12 mouse cellular contexts compared by ENCODE assay signal in genomic region chr2:10755375-10755774, GRCm38 (mm10).
DNase-seq lines count a peak whose midpoint lies in the region; ATAC-seq and TF ChIP-seq lines count a peak whose summit lies in the region.
"Had no signal": no experiment of that assay in that cellular context is flagged by ENCODE, and none has a peak within 500 bp of the region (broad histone marks: within the 10 kb centered on the region; RNA-seq: fewer than 3 reads in every experiment).

No protein-coding gene starts in this region.

- H3K27ac ChIP-seq in left cerebral cortex, adult 2 months, result 0 out of 2 replicates have a peak overlapping the region, but pooled peaks have one; percentile 5
- H3K27ac ChIP-seq: midbrain, embryonic 12.5 days had no signal

- no peak for DNase-seq in frontal cortex, postnatal 25 days (ENCODE audit: low spot score in 2 of 2)
- peak; percentile 1 to 4 for DNase-seq in lung, adult 18-20 months
- DNase-seq in lung, adult 2 months, result no peak
- no peak for DNase-seq in left cerebral cortex, adult 2 months (ENCODE audit: extremely low spot score in 1 of 2, low spot score in 2 of 2)
- peak; percentile 69 to 78 for DNase-seq in right cerebral cortex, postnatal 10 days (ENCODE audit: low spot score in 2 of 2)
- DNase-seq in spleen, postnatal 36 days (ENCODE audit: low spot score in 2 of 2), result no peak
- DNase-seq in ovary, postnatal 14 days (ENCODE audit: low spot score), result no peak
- DNase-seq: cerebellum, adult 8-10 months; kidney, postnatal 36 days had no signal

- H3K4me3 ChIP-seq in lung, adult 2 months (replicated peaks; ENCODE audit: extremely low read depth, low read depth, low read length), result no peak overlapping the region
- no peak overlapping the region for H3K4me3 ChIP-seq in left cerebral cortex, adult 2 months
- H3K4me3 ChIP-seq: midbrain, embryonic 12.5 days had no signal

- no peak for TF ChIP-seq POLR2A in lung, adult 2 months (IDR thresholded peaks at IDR 0.05; ENCODE audit: borderline replicate concordance, extremely low read depth, low read depth, low read length)

- 43% methylated on average over 3 of the region's 3 CpGs for WGBS in lung, adult 2 months

- intact Hi-C loops in left cerebral cortex, adult 2 months (cut with DNase I), result loop anchor here (10.0 kb wide), 1 partner anchor 381 kb away; the partner anchor contains the start of gene Sfmbt2

- no peaks in the 10 kb centered on the region for H3K4me1 ChIP-seq in lung, adult 2 months (ENCODE audit: control insufficient read depth, insufficient read depth, low read length)

- peak; percentile 91 for ATAC-seq in frontal cortex, adult (ENCODE audit: low TSS enrichment)
- ATAC-seq: forebrain, embryonic 14.5 days had no signal

- TF ChIP-seq CTCF in lung, adult 2 months (IDR thresholded peaks at IDR 0.05; ENCODE audit: insufficient read depth, low read length), result no peak
- peak; percentile 1 for TF ChIP-seq CTCF in left cerebral cortex, adult 2 months (IDR thresholded peaks at IDR 0.05)

Comparison
In these comparisons a context has a peak if more than half of its experiments do, and no peak if none do; other contexts are left out.
1. DNase-seq: peak in lung, adult 18-20 months (2 of 2) and right cerebral cortex, postnatal 10 days (2 of 2); none in frontal cortex, postnatal 25 days (0 of 2), lung, adult 2 months (single experiment), left cerebral cortex, adult 2 months (0 of 2), spleen, postnatal 36 days (0 of 2) and ovary, postnatal 14 days (single experiment).